Mouse (Mus musculus): Measurements from ENCODE around the gene Scaf11.

- TF ChIP-seq POLR2A (IDR thresholded peaks at IDR 0.05; ENCODE audit: extremely low read depth, insufficient read depth, low read length): no peak
- TF ChIP-seq CTCF (IDR thresholded peaks at IDR 0.05; ENCODE audit: extremely low read depth, insufficient read depth, low read length): no peak
Observed at GRCm38 (mm10) chr15:96406253-96406652, 54.4 kb downstream of the Scaf11 start.
